Mouse (Mus musculus) cortical plate, adult 2 months (tissue): ENCODE data around the gene Tia1.

ENCODE experiments used
- CTCF ChIP-seq: fragments of 200-500 bp; IDR thresholded peaks from 2 replicates; pipeline ENCODE4 v1.5.1; 2011; ENCODE audit warnings: mild to moderate bottlenecking, control low read depth, low read length; ENCODE audit not compliant: insufficient read depth; ENCODE audit errors: extremely low read depth
- POLR2A ChIP-seq: fragments of 200-500 bp; IDR thresholded peaks from 2 replicates; pipeline ENCODE4 v1.6.1; 2011; ENCODE audit warnings: mild to moderate bottlenecking, low read length, control low read depth; ENCODE audit not compliant: insufficient read depth; ENCODE audit errors: extremely low read depth

GRCm38 (mm10) chr6:86354948-86355347 lies 49.1 kb upstream of the Tia1 start:
- no peak for TF ChIP-seq CTCF
- no peak for TF ChIP-seq POLR2A
